Mouse (Mus musculus) neutrophil, adult 5-6 weeks (primary cell): ENCODE results near the gene Adam19. TPM values are rescaled to one million over a fixed set of nuclear protein-coding genes. Genes with fewer than 3 reads are reported as not detected.

Source experiments
- ATAC-seq: fragments of 151-379, 151-347 bp; 2 replicates; pipeline ENCODE4 v1.8.0; 2017; ENCODE audit warnings: mild to moderate bottlenecking, moderate TSS enrichment; ENCODE audit not compliant: insufficient number of reproducible peaks, poor library complexity, low FRiP score, severe bottlenecking; ENCODE audit errors: extremely low read depth
- total RNA-seq: library from RNA; stranded (forward); fragments of 200-1000 nt; gene quantifications from 2 replicates; pipeline ENCODE4 v1.2.3, GENCODE M21; 2017

Adam19 gene
- total RNA-seq, 1 experiment from 2014 or later = 114 TPM

GRCm38 (mm10) chr11:46122875-46123274, 67.1 kb downstream of the Adam19 start:
- no peak for ATAC-seq

- no peak for ATAC-seq
These were observed 67.6 kb downstream of the Adam19 start for GRCm38 (mm10) chr11:46123328-46123866.

GRCm38 (mm10) chr11:46125093-46125834, 69.5 kb downstream of the Adam19 start:
- no peak for ATAC-seq

- ATAC-seq = peak; percentile 54
These were observed 70.0 kb downstream of the Adam19 start for GRCm38 (mm10) chr11:46125835-46126229.

- no peak; the same call in 1 of the 2 replicates for ATAC-seq
These were observed 70.5 kb downstream of the Adam19 start for GRCm38 (mm10) chr11:46126317-46126716.

GRCm38 (mm10) chr11:46126827-46127410, 71.1 kb downstream of the Adam19 start:
- ATAC-seq = no peak

- ATAC-seq = peak; percentile 52
These were observed 72.1 kb downstream of the Adam19 start for GRCm38 (mm10) chr11:46127621-46128547.

GRCm38 (mm10) chr11:46128548-46128945, 72.8 kb downstream of the Adam19 start:
- peak; percentile 25; the same call in 1 of the 2 replicates for ATAC-seq

- ATAC-seq = no peak
These were observed 75.5 kb downstream of the Adam19 start for GRCm38 (mm10) chr11:46131022-46131986.

- ATAC-seq = no peak
These were observed 79.1 kb downstream of the Adam19 start for GRCm38 (mm10) chr11:46134899-46135298.

GRCm38 (mm10) chr11:46143342-46143741, 87.5 kb downstream of the Adam19 start:
- ATAC-seq = no peak

- no peak for ATAC-seq
These were observed 89.5 kb downstream of the Adam19 start for GRCm38 (mm10) chr11:46145163-46145875.

GRCm38 (mm10) chr11:46146619-46147018, 90.8 kb downstream of the Adam19 start:
- no peak for ATAC-seq

- no peak for ATAC-seq
These were observed 101.2 kb downstream of the Adam19 start for GRCm38 (mm10) chr11:46156945-46157344.

- ATAC-seq = no peak
These were observed 101.7 kb downstream of the Adam19 start for GRCm38 (mm10) chr11:46157462-46157861.

GRCm38 (mm10) chr11:46165866-46166585, 110.2 kb downstream of the Adam19 start, which contains the start of gene Nipal4:
Nipal4 (minus strand) TSS chr11:46166508.
- no peak for ATAC-seq

- no peak for ATAC-seq
These were observed 112.7 kb downstream of the Adam19 start for GRCm38 (mm10) chr11:46168506-46168905.
